Mouse (Mus musculus): Measurements from ENCODE around the gene Cul5. TPM values are rescaled to one million over a fixed set of nuclear protein-coding genes. Genes with fewer than 3 reads are reported as not detected.

The Cul5 gene
- polyA plus RNA-seq, 1 experiment from 2014 or later, result 22.3 TPM

- H3K27ac ChIP-seq (ENCODE audit: low read length), result no peak overlapping the region
- H3K9me3 ChIP-seq (replicated peaks; ENCODE audit: control insufficient read depth, low read length), result no peaks in the 10 kb centered on the region
- no peak overlapping the region for H3K4me2 ChIP-seq (ENCODE audit: low read depth, low read length)
- H3K4me3 ChIP-seq (replicated peaks; ENCODE audit: low read length), result no peak overlapping the region
- peaks cover 2% of the 10 kb centered on the region; the same call in 1 of the 2 replicates for H3K4me1 ChIP-seq (ENCODE audit: control insufficient read depth, insufficient read depth, low read length)
- WGBS, result 74% methylated on average over 6 of the region's 6 CpGs
- H3K27me3 ChIP-seq (ENCODE audit: control insufficient read depth, insufficient read depth, low read length), result no peaks in the 10 kb centered on the region
- H3K9ac ChIP-seq (ENCODE audit: low read length), result no peak overlapping the region
- H3K36me3 ChIP-seq (ENCODE audit: control insufficient read depth, insufficient read depth, low read length), result no peaks in the 10 kb centered on the region
- ATAC-seq (ENCODE audit: insufficient read depth, low FRiP score), result no peak
Observed at GRCm38 (mm10) chr9:53598631-53599030, 71.2 kb downstream of the Cul5 start.

- Histone ChIP-seq H3K9me3 (replicated peaks; ENCODE audit: control insufficient read depth, low read length) (no peaks in the 10 kb centered on the region), H3K27me3 (ENCODE audit: control insufficient read depth, insufficient read depth, low read length) (no peaks in the 10 kb centered on the region), H3K27ac (ENCODE audit: low read length) (no peak overlapping the region), H3K4me1 (ENCODE audit: control insufficient read depth, insufficient read depth, low read length) (no peaks in the 10 kb centered on the region), H3K4me2 (ENCODE audit: low read depth, low read length) (no peak overlapping the region), H3K9ac (ENCODE audit: low read length) (no peak overlapping the region), H3K4me3 (replicated peaks; ENCODE audit: low read length) (no peak overlapping the region), H3K36me3 (ENCODE audit: control insufficient read depth, insufficient read depth, low read length) (peaks cover 5% of the 10 kb centered on the region; the same call in 1 of the 2 replicates)
- WGBS, result 87% methylated on average over 4 of the region's 4 CpGs
- ATAC-seq (ENCODE audit: insufficient read depth, low FRiP score), result no peak
Observed at GRCm38 (mm10) chr9:53596971-53597600, 72.7 kb downstream of the Cul5 start.

- H3K4me2 ChIP-seq (ENCODE audit: low read depth, low read length), result no peak overlapping the region
- no peak overlapping the region for H3K9ac ChIP-seq (ENCODE audit: low read length)
- H3K9me3 ChIP-seq (replicated peaks; ENCODE audit: control insufficient read depth, low read length), result no peaks in the 10 kb centered on the region
- H3K4me1 ChIP-seq (ENCODE audit: control insufficient read depth, insufficient read depth, low read length), result no peaks in the 10 kb centered on the region
- H3K4me3 ChIP-seq (replicated peaks; ENCODE audit: low read length), result no peak overlapping the region
- no peak overlapping the region for H3K27ac ChIP-seq (ENCODE audit: low read length)
- no peak for ATAC-seq (ENCODE audit: insufficient read depth, low FRiP score)
- 11% methylated on average over 3 of the region's 3 CpGs for WGBS
- no peaks in the 10 kb centered on the region for H3K27me3 ChIP-seq (ENCODE audit: control insufficient read depth, insufficient read depth, low read length)
- H3K36me3 ChIP-seq (ENCODE audit: control insufficient read depth, insufficient read depth, low read length), result peaks cover 5% of the 10 kb centered on the region; the same call in 1 of the 2 replicates
Observed at GRCm38 (mm10) chr9:53594764-53595163, 75.0 kb downstream of the Cul5 start.

DNA sequence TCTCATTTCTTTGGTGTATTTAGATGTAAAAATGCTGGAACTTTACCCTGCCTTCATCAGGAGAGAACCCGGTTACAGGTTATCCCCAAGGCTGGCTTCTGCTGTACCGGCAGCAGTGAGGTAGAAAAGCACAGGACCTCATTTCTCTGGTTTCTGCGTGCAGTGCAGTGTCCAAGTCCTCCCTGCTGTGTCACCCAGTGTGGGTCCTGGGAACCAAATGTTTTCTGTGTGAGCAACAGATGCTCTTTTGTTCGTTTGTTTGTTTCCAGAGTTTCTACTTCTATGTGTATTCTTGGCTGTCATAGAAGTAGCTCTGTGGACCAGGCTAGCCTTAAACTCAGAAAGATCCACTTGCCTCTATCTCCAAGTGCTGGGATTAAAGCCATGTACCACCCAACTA is 87.9 kb downstream of the Cul5 start:
- Histone ChIP-seq H3K4me1 (ENCODE audit: control insufficient read depth, insufficient read depth, low read length) (no peaks in the 10 kb centered on the region), H3K9me3 (replicated peaks; ENCODE audit: control insufficient read depth, low read length) (no peaks in the 10 kb centered on the region), H3K9ac (ENCODE audit: low read length) (no peak overlapping the region), H3K4me3 (replicated peaks; ENCODE audit: low read length) (no peak overlapping the region), H3K4me2 (ENCODE audit: low read depth, low read length) (no peak overlapping the region), H3K27ac (ENCODE audit: low read length) (no peak overlapping the region), H3K36me3 (ENCODE audit: control insufficient read depth, insufficient read depth, low read length) (peaks cover 20% of the 10 kb centered on the region), H3K27me3 (ENCODE audit: control insufficient read depth, insufficient read depth, low read length) (no peaks in the 10 kb centered on the region)
- 90% methylated on average over 4 of the region's 4 CpGs for WGBS
- no peak for ATAC-seq (ENCODE audit: insufficient read depth, low FRiP score)

DNA sequence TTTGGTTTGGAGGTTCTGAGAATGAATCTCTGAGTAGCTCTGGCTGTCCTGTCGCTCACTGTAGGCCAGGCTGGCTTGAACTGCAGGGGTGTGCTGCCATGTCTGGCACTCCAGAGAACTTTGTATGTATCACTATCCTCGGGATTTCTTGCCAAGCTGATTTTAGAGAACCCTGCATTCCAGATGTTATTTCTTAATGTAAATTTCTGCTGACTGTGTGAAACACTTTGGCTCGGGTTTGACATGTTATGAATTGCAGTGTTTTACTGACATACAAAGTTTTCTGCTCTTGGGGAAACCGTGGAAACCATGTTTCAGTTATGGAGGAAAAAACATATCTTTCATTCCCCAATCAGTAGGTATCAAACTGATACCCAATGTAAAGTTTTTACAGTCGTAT is 94.1 kb downstream of the Cul5 start:
- Histone ChIP-seq H3K9ac (ENCODE audit: low read length) (no peak overlapping the region), H3K36me3 (ENCODE audit: control insufficient read depth, insufficient read depth, low read length) (no peaks in the 10 kb centered on the region), H3K9me3 (replicated peaks; ENCODE audit: control insufficient read depth, low read length) (no peaks in the 10 kb centered on the region), H3K27me3 (ENCODE audit: control insufficient read depth, insufficient read depth, low read length) (no peaks in the 10 kb centered on the region), H3K4me2 (ENCODE audit: low read depth, low read length) (no peak overlapping the region), H3K27ac (ENCODE audit: low read length) (no peak overlapping the region), H3K4me1 (ENCODE audit: control insufficient read depth, insufficient read depth, low read length) (no peaks in the 10 kb centered on the region), H3K4me3 (replicated peaks; ENCODE audit: low read length) (no peak overlapping the region)
- no peak for ATAC-seq (ENCODE audit: insufficient read depth, low FRiP score)
- WGBS, result 49% methylated on average over 5 of the region's 5 CpGs

- H3K27ac ChIP-seq (ENCODE audit: low read length), result no peak overlapping the region
- ATAC-seq (ENCODE audit: insufficient read depth, low FRiP score), result no peak
- no peak overlapping the region for H3K4me3 ChIP-seq (replicated peaks; ENCODE audit: low read length)
- H3K27me3 ChIP-seq (ENCODE audit: control insufficient read depth, insufficient read depth, low read length), result no peaks in the 10 kb centered on the region
- H3K4me1 ChIP-seq (ENCODE audit: control insufficient read depth, insufficient read depth, low read length), result no peaks in the 10 kb centered on the region
- WGBS, result 90% methylated on average over 7 of the region's 7 CpGs
- no peak overlapping the region for H3K9ac ChIP-seq (ENCODE audit: low read length)
- no peaks in the 10 kb centered on the region for H3K9me3 ChIP-seq (replicated peaks; ENCODE audit: control insufficient read depth, low read length)
- no peak overlapping the region for H3K4me2 ChIP-seq (ENCODE audit: low read depth, low read length)
- H3K36me3 ChIP-seq (ENCODE audit: control insufficient read depth, insufficient read depth, low read length), result peaks cover 10% of the 10 kb centered on the region; the same call in 1 of the 2 replicates
Observed at GRCm38 (mm10) chr9:53572516-53573307, 97.1 kb downstream of the Cul5 start.

- peaks cover 16% of the 10 kb centered on the region; the same call in 1 of the 2 replicates for H3K36me3 ChIP-seq (ENCODE audit: control insufficient read depth, insufficient read depth, low read length)
- 85% methylated on average over 6 of the region's 6 CpGs for WGBS
- H3K4me1 ChIP-seq (ENCODE audit: control insufficient read depth, insufficient read depth, low read length), result no peaks in the 10 kb centered on the region
- H3K9me3 ChIP-seq (replicated peaks; ENCODE audit: control insufficient read depth, low read length), result no peaks in the 10 kb centered on the region
- H3K4me3 ChIP-seq (replicated peaks; ENCODE audit: low read length), result no peak overlapping the region
- no peaks in the 10 kb centered on the region for H3K27me3 ChIP-seq (ENCODE audit: control insufficient read depth, insufficient read depth, low read length)
- no peak overlapping the region for H3K4me2 ChIP-seq (ENCODE audit: low read depth, low read length)
- no peak overlapping the region for H3K27ac ChIP-seq (ENCODE audit: low read length)
- H3K9ac ChIP-seq (ENCODE audit: low read length), result no peak overlapping the region
- ATAC-seq (ENCODE audit: insufficient read depth, low FRiP score), result no peak
Observed at GRCm38 (mm10) chr9:53570662-53571061, 99.2 kb downstream of the Cul5 start.

Other genes with a start within 250 kb of the Cul5 start
- gene Atm, start 133.3 kb downstream of the Cul5 start, polyA plus RNA-seq (2015; fragmentation: Nextera tagmentation; extraction: Ambion mirVana), result 10.9 and 13.1 TPM in 2 replicates
- 16.9 and 17.2 TPM in 2 replicates for gene Npat, start 133.0 kb downstream of the Cul5 start, polyA plus RNA-seq (2015; fragmentation: Nextera tagmentation; extraction: Ambion mirVana)
- gene Acat1, start 59.6 kb downstream of the Cul5 start, polyA plus RNA-seq (2015; fragmentation: Nextera tagmentation; extraction: Ambion mirVana), result 120 and 141 TPM in 2 replicates
- gene Rab39, start 36.2 kb upstream of the Cul5 start, polyA plus RNA-seq (2015; fragmentation: Nextera tagmentation; extraction: Ambion mirVana), result 0.40 and 0.51 TPM in 2 replicates
- gene Slc35f2, start 101.5 kb upstream of the Cul5 start, polyA plus RNA-seq (2015; fragmentation: Nextera tagmentation; extraction: Ambion mirVana), result 7.9 and 9.4 TPM in 2 replicates
- gene Sln, start 180.2 kb upstream of the Cul5 start, polyA plus RNA-seq (2015; fragmentation: Nextera tagmentation; extraction: Ambion mirVana), result 2.0 and 74.3 TPM in 2 replicates

All from stomach, embryonic 16.5 days (tissue).